Mouse (Mus musculus): Measurements from ENCODE around the gene Utrn. TPM values are rescaled to one million over a fixed set of nuclear protein-coding genes. Genes with fewer than 3 reads are reported as not detected.

The Utrn gene
- polyA plus RNA-seq, 1 experiment from 2014 or later, result 37.4 TPM

DNA sequence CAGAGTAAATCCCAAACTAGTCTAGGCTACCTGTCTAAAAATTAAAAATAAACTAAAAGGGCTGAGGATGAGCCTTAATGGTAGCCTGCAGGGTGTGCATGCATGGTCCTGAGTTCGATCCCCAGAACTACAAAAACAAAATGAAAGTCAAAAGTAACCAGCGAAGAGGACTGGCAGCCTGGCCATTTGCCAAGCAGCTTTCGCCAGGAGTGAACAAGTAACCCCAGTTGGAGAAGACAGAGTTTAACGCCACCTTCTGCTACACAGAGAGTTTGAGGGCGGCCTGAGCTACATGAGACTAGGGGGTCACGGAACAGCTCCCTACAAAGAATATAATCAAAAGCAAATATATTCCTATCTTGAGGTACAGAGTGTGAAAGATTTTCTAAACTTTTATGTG, 4.0 kb downstream of the Utrn start:
- Histone ChIP-seq H3K36me3 (ENCODE audit: control insufficient read depth, insufficient read depth, low read length) (no peaks in the 10 kb centered on the region), H3K9ac (ENCODE audit: low read depth, low read length) (no peak overlapping the region), H3K4me1 (ENCODE audit: control insufficient read depth, insufficient read depth, low read length) (peaks cover 10% of the 10 kb centered on the region), H3K27ac (ENCODE audit: low read length) (no peak overlapping the region), H3K4me2 (ENCODE audit: low read depth, low read length) (no peak overlapping the region), H3K4me3 (ENCODE audit: low read length) (no peak overlapping the region), H3K27me3 (replicated peaks; ENCODE audit: control insufficient read depth, insufficient read depth, low read length) (no peaks in the 10 kb centered on the region), H3K9me3 (ENCODE audit: control insufficient read depth, low read length) (no peaks in the 10 kb centered on the region)
- no peak for ATAC-seq
- 78% methylated on average over 6 of the region's 6 CpGs for whole genome bisulfite sequencing

- WGBS, result 94% methylated on average over 9 of the region's 9 CpGs
Measured at GRCm38 (mm10) chr10:12863581-12863980, 5.6 kb downstream of the Utrn start.

DNA sequence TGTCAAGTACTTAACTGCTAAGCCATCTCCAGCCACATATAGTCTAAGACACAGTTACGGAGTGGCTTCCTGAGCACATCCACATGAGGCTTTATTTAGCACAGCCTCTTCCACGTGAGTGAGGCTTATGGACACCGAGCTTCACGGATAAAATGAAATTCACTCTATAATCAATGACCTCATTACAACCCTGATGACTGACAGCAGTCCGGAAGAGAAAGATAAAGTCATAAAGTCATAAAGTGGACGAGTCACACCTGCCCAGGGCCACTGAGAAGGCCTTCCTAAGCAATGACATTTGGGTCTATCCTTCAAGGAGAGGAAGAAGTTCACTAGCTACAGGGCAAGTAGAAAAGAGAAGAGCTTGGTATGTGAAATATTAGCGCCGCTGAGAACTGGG, 7.1 kb downstream of the Utrn start:
- H3K27me3 ChIP-seq (replicated peaks; ENCODE audit: control insufficient read depth, insufficient read depth, low read length), result no peaks in the 10 kb centered on the region
- ATAC-seq, result peak; percentile 76
- no peak overlapping the region for H3K4me2 ChIP-seq (ENCODE audit: low read depth, low read length)
- H3K4me3 ChIP-seq (ENCODE audit: low read length), result no peak overlapping the region
- H3K36me3 ChIP-seq (ENCODE audit: control insufficient read depth, insufficient read depth, low read length), result no peaks in the 10 kb centered on the region
- WGBS, result 69% methylated on average over 8 of the region's 8 CpGs
- H3K9ac ChIP-seq (ENCODE audit: low read depth, low read length), result no peak overlapping the region
- no peaks in the 10 kb centered on the region for H3K9me3 ChIP-seq (ENCODE audit: control insufficient read depth, low read length)
- peaks cover 3% of the 10 kb centered on the region for H3K4me1 ChIP-seq (ENCODE audit: control insufficient read depth, insufficient read depth, low read length)
- no peak overlapping the region for H3K27ac ChIP-seq (ENCODE audit: low read length)

More at GRCm38 (mm10) chr10:12863581-12863980, 5.6 kb downstream of the Utrn start:
- Histone ChIP-seq H3K4me2 (ENCODE audit: low read depth, low read length) (no peak overlapping the region), H3K27ac (ENCODE audit: low read length) (no peak overlapping the region), H3K27me3 (replicated peaks; ENCODE audit: control insufficient read depth, insufficient read depth, low read length) (no peaks in the 10 kb centered on the region), H3K4me3 (ENCODE audit: low read length) (no peak overlapping the region), H3K4me1 (ENCODE audit: control insufficient read depth, insufficient read depth, low read length) (peaks cover 10% of the 10 kb centered on the region), H3K9ac (ENCODE audit: low read depth, low read length) (no peak overlapping the region), H3K9me3 (ENCODE audit: control insufficient read depth, low read length) (no peaks in the 10 kb centered on the region), H3K36me3 (ENCODE audit: control insufficient read depth, insufficient read depth, low read length) (no peaks in the 10 kb centered on the region)
- no peak for ATAC-seq

DNA sequence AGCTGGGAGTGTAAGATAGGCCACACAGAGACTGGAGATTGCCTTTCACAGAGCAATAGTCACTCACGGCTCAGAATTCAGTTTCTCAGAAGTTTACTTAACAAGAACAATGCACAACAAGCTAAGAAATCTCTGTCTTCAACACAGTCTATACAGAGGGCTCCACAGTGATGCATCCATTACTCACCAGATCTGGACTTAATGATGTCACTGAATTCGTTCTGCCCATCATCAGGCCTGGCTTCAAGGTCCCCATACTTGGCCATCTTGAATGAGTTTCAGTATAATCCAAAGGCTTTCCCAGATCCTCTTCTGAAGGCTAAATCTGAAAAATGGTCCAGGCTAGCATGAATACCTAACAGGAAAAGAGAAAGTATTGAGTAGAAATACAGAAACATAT, 7.8 kb downstream of the Utrn start:
- no peaks in the 10 kb centered on the region for H3K36me3 ChIP-seq (ENCODE audit: control insufficient read depth, insufficient read depth, low read length)
- H3K27ac ChIP-seq (ENCODE audit: low read length), result no peak overlapping the region
- no peaks in the 10 kb centered on the region for H3K9me3 ChIP-seq (ENCODE audit: control insufficient read depth, low read length)
- H3K27me3 ChIP-seq (replicated peaks; ENCODE audit: control insufficient read depth, insufficient read depth, low read length), result no peaks in the 10 kb centered on the region
- no peak overlapping the region for H3K9ac ChIP-seq (ENCODE audit: low read depth, low read length)
- no peak; the same call in 1 of the 2 replicates for ATAC-seq
- 85% methylated on average over 2 of the region's 2 CpGs for WGBS
- no peak overlapping the region for H3K4me2 ChIP-seq (ENCODE audit: low read depth, low read length)
- no peaks in the 10 kb centered on the region for H3K4me1 ChIP-seq (ENCODE audit: control insufficient read depth, insufficient read depth, low read length)
- H3K4me3 ChIP-seq (ENCODE audit: low read length), result no peak overlapping the region

GRCm38 (mm10) chr10:12860765-12861164, 8.4 kb downstream of the Utrn start:
- Histone ChIP-seq H3K9ac (ENCODE audit: low read depth, low read length) (no peak overlapping the region), H3K27me3 (replicated peaks; ENCODE audit: control insufficient read depth, insufficient read depth, low read length) (no peaks in the 10 kb centered on the region), H3K9me3 (ENCODE audit: control insufficient read depth, low read length) (no peaks in the 10 kb centered on the region), H3K27ac (ENCODE audit: low read length) (no peak overlapping the region), H3K4me3 (ENCODE audit: low read length) (no peak overlapping the region), H3K36me3 (ENCODE audit: control insufficient read depth, insufficient read depth, low read length) (no peaks in the 10 kb centered on the region), H3K4me1 (ENCODE audit: control insufficient read depth, insufficient read depth, low read length) (no peaks in the 10 kb centered on the region), H3K4me2 (ENCODE audit: low read depth, low read length) (no peak overlapping the region)
- ATAC-seq, result no peak
- 79% methylated on average over 4 of the region's 4 CpGs for WGBS

- Histone ChIP-seq H3K9ac (ENCODE audit: low read depth, low read length) (no peak overlapping the region), H3K27ac (ENCODE audit: low read length) (no peak overlapping the region), H3K27me3 (replicated peaks; ENCODE audit: control insufficient read depth, insufficient read depth, low read length) (no peaks in the 10 kb centered on the region), H3K4me2 (ENCODE audit: low read depth, low read length) (no peak overlapping the region), H3K4me3 (ENCODE audit: low read length) (no peak overlapping the region), H3K9me3 (ENCODE audit: control insufficient read depth, low read length) (no peaks in the 10 kb centered on the region), H3K36me3 (ENCODE audit: control insufficient read depth, insufficient read depth, low read length) (no peaks in the 10 kb centered on the region), H3K4me1 (ENCODE audit: control insufficient read depth, insufficient read depth, low read length) (no peaks in the 10 kb centered on the region)
- WGBS, result 80% methylated on average over 7 of the region's 7 CpGs
- no peak for ATAC-seq
Measured at GRCm38 (mm10) chr10:12860331-12860730, 8.8 kb downstream of the Utrn start.

DNA sequence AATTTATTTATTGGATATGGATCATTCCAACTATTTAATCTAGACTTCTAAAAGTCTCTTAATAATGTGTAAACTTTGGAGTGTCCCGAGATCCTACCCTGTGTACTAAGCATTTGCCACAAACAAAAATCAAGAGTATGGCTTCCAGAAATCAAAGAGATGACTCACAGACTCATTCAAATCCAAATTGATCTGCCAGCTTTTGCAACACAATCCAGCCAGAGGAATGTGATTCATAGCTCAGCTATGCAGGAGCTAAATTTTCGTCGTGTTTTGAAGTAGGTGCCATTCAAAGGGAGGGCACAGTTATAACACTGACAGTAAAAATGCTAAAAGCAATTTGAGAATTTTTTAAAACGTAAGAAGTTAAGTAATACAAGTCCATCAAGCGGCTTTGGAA, 11.1 kb downstream of the Utrn start:
- Histone ChIP-seq H3K9ac (ENCODE audit: low read depth, low read length) (no peak overlapping the region), H3K9me3 (ENCODE audit: control insufficient read depth, low read length) (no peaks in the 10 kb centered on the region), H3K4me1 (ENCODE audit: control insufficient read depth, insufficient read depth, low read length) (peaks cover 5% of the 10 kb centered on the region), H3K4me2 (ENCODE audit: low read depth, low read length) (no peak overlapping the region), H3K27me3 (replicated peaks; ENCODE audit: control insufficient read depth, insufficient read depth, low read length) (no peaks in the 10 kb centered on the region), H3K27ac (ENCODE audit: low read length) (no peak overlapping the region), H3K4me3 (ENCODE audit: low read length) (no peak overlapping the region), H3K36me3 (ENCODE audit: control insufficient read depth, insufficient read depth, low read length) (no peaks in the 10 kb centered on the region)
- 73% methylated on average over 5 of the region's 5 CpGs for WGBS
- no peak for ATAC-seq

- Histone ChIP-seq H3K4me3 (ENCODE audit: low read length) (no peak overlapping the region), H3K36me3 (ENCODE audit: control insufficient read depth, insufficient read depth, low read length) (no peaks in the 10 kb centered on the region), H3K9me3 (ENCODE audit: control insufficient read depth, low read length) (no peaks in the 10 kb centered on the region), H3K4me2 (ENCODE audit: low read depth, low read length) (no peak overlapping the region), H3K4me1 (ENCODE audit: control insufficient read depth, insufficient read depth, low read length) (peaks cover 9% of the 10 kb centered on the region), H3K9ac (ENCODE audit: low read depth, low read length) (no peak overlapping the region), H3K27me3 (replicated peaks; ENCODE audit: control insufficient read depth, insufficient read depth, low read length) (no peaks in the 10 kb centered on the region), H3K27ac (ENCODE audit: low read length) (no peak overlapping the region)
- 72% methylated on average over 6 of the region's 6 CpGs for WGBS
- peak; percentile 54 for ATAC-seq
Measured at GRCm38 (mm10) chr10:12854298-12854697, 14.9 kb downstream of the Utrn start.

DNA sequence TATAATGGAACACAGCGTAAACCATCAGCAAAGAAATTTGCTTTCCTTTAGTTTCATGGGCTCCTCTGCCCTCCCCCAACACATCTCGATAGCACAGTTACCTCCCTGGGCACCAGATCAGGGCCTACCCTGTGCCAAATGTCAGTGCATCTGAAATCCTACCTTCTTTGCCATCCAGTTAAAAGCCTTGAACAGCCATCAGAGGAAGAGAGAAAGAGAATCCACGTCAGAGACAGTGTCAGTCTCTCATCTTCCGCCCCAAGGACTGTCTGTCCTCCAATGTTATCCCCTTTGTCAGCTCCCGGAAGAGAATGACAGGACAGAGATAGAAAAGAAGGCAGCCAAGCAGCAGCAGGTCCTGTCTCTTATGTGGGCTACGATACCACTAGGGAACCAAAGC, 15.4 kb downstream of the Utrn start:
- H3K4me3 ChIP-seq (ENCODE audit: low read length), result no peak overlapping the region
- H3K4me2 ChIP-seq (ENCODE audit: low read depth, low read length), result no peak overlapping the region
- H3K36me3 ChIP-seq (ENCODE audit: control insufficient read depth, insufficient read depth, low read length), result no peaks in the 10 kb centered on the region
- no peak overlapping the region for H3K9ac ChIP-seq (ENCODE audit: low read depth, low read length)
- no peak overlapping the region for H3K27ac ChIP-seq (ENCODE audit: low read length)
- H3K27me3 ChIP-seq (replicated peaks; ENCODE audit: control insufficient read depth, insufficient read depth, low read length), result no peaks in the 10 kb centered on the region
- H3K4me1 ChIP-seq (ENCODE audit: control insufficient read depth, insufficient read depth, low read length), result peaks cover 9% of the 10 kb centered on the region
- WGBS, result 73% methylated on average over 6 of the region's 6 CpGs
- no peaks in the 10 kb centered on the region for H3K9me3 ChIP-seq (ENCODE audit: control insufficient read depth, low read length)
- no peak for ATAC-seq

DNA sequence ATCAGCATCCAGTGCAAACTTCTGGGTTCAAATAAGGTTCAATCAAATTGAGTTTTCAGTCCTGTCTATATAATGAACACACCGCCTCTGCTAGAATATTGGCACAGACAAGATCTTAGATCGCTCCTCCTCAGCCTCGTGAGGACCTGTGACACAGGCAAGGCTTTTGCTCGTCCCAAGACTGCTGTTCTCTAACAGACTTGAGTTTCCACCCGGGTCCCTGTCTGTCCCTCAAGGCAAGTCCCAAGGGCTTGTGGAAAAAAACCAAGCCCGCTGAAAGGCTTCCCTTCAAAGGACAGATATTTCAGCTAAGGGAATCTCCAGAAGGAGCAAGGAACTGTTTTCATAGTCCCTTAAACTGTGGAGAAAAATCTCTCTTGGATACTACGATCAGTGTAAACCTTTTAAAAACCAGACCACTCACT, 16.0 kb downstream of the Utrn start:
- Histone ChIP-seq H3K4me3 (ENCODE audit: low read length) (no peak overlapping the region), H3K27me3 (replicated peaks; ENCODE audit: control insufficient read depth, insufficient read depth, low read length) (no peaks in the 10 kb centered on the region), H3K4me2 (ENCODE audit: low read depth, low read length) (peak overlapping the region; percentile 25), H3K9me3 (ENCODE audit: control insufficient read depth, low read length) (no peaks in the 10 kb centered on the region), H3K36me3 (ENCODE audit: control insufficient read depth, insufficient read depth, low read length) (no peaks in the 10 kb centered on the region), H3K27ac (ENCODE audit: low read length) (0 out of 2 replicates have a peak overlapping the region, but pooled peaks have one; percentile 48), H3K4me1 (ENCODE audit: control insufficient read depth, insufficient read depth, low read length) (peaks cover 9% of the 10 kb centered on the region), H3K9ac (ENCODE audit: low read depth, low read length) (no peak overlapping the region)
- no peak for ATAC-seq
- 45% methylated on average over 7 of the region's 7 CpGs for WGBS

All from intestine, embryonic 16.5 days (tissue).